Mouse (Mus musculus): Measurements from ENCODE around the gene Ckmt2.

GRCm38 (mm10) chr13:91884714-91885386, 8.2 kb upstream of the Ckmt2 start:
- no peak for TF ChIP-seq CTCF (IDR thresholded peaks at IDR 0.05; ENCODE audit: extremely low read depth, insufficient read length, insufficient replicate concordance, low read depth, low read length)
- TF ChIP-seq POLR2A (IDR thresholded peaks at IDR 0.05; ENCODE audit: low read depth, low read length), result no peak

All from small intestine, adult 2 months (tissue).